Mouse (Mus musculus) heart, embryonic 10.5 days (tissue): ENCODE results near the gene 2610028H24Rik. TPM values are rescaled to one million over a fixed set of nuclear protein-coding genes. Genes with fewer than 3 reads are reported as not detected.
A peak's percentile ranks its signal among the peaks of the same experiment; 100 is the strongest.

ENCODE experiments used
- DNase-seq: peaks from one replicate; pipeline ENCODE4 v3.0.0-alpha.2; 2017; ENCODE audit warnings: low spot score
- H3K27ac ChIP-seq: fragments of 300-500 bp; sonication (generic); 2 replicates; pipeline ENCODE4 v1.5.1; 2016; ENCODE audit warnings: mild to moderate bottlenecking
- H3K27me3 ChIP-seq: fragments of 300-500 bp; sonication (generic); 2 replicates; pipeline ENCODE4 v1.6.1; 2016; ENCODE audit warnings: mild to moderate bottlenecking; ENCODE audit not compliant: poor library complexity, insufficient read depth, severe bottlenecking
- H3K36me3 ChIP-seq: fragments of 300-500 bp; sonication (generic); 2 replicates; pipeline ENCODE4 v1.6.1; 2016; ENCODE audit warnings: mild to moderate bottlenecking, moderate library complexity
- H3K4me1 ChIP-seq: fragments of 300-500 bp; sonication (generic); 2 replicates; pipeline ENCODE4 v1.6.1; 2016; ENCODE audit warnings: mild to moderate bottlenecking
- H3K4me3 ChIP-seq: fragments of 300-500 bp; sonication (generic); 2 replicates; pipeline ENCODE4 v1.5.1; 2016; ENCODE audit warnings: mild to moderate bottlenecking, moderate library complexity
- H3K9me3 ChIP-seq: fragments of 300-500 bp; sonication (generic); 2 replicates; pipeline ENCODE4 v1.6.1; 2016; ENCODE audit warnings: mild to moderate bottlenecking, moderate library complexity
- WGBS: fragments of 180-500 bp; shearing (Covaris S2); methylation state at CpG from one replicate; pipeline ENCODE4 v1.1.7; 2016; 5-methylcytosine and 5-hydroxymethylcytosine counted together
- polyA plus RNA-seq: library from polyadenylated mRNA; unstranded; fragments of >200 nt; fragmentation: Nextera tagmentation; extraction: Ambion mirVana; gene quantifications from 2 replicates; pipeline ENCODE4 v1.2.1, GENCODE M21; 2016

Gene 2610028H24Rik
- not detected in 2 replicates for polyA plus RNA-seq

DNA sequence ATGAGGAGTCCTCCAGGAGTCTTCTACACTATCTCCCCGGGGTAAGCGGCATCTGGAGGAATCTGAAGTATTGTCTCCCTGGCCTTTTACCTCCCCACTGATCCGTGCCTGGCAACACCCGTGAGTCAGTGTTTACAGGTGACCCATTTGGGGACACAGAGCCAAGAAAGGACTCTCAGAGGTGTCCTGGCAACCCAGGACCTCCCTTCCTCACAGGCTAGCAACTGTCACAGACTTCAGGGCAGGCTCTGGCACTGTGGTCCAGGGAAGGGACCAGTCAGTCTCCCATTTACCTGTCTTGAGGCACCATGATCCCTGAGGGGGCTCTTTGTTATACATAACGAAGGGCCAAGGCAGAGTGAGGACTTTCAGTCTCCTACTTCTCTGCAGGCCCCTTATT, at the start of gene 2610028H24Rik:
2610028H24Rik (plus strand) TSS at position 231 of the 400 bp plus-strand sequence.
- H3K9me3 ChIP-seq, result no peaks in the 10 kb centered on the region
- WGBS, result 64% methylated on average over 5 of the region's 5 CpGs
- no peak for DNase-seq
- no peak within 1 kb of the TSS for H3K4me3 ChIP-seq
- H3K36me3 ChIP-seq, result no peaks in the 10 kb centered on the region
- H3K27ac ChIP-seq, result no peak within 1 kb of the TSS
- H3K27me3 ChIP-seq, result no peaks in the 10 kb centered on the region
- H3K4me1 ChIP-seq, result peaks cover 1% of the 10 kb centered on the region; the same call in 1 of the 2 replicates

- 90% methylated on average over 10 of the region's 10 CpGs for WGBS
- Histone ChIP-seq H3K4me1 (no peaks in the 10 kb centered on the region), H3K4me3 (no peak overlapping the region), H3K27ac (no peak overlapping the region), H3K36me3 (peaks cover 89% of the 10 kb centered on the region), H3K27me3 (no peaks in the 10 kb centered on the region), H3K9me3 (no peaks in the 10 kb centered on the region)
- DNase-seq, result no peak
These were observed 40.4 kb upstream of the 2610028H24Rik start for GRCm38 (mm10) chr10:76408520-76408919.

DNA sequence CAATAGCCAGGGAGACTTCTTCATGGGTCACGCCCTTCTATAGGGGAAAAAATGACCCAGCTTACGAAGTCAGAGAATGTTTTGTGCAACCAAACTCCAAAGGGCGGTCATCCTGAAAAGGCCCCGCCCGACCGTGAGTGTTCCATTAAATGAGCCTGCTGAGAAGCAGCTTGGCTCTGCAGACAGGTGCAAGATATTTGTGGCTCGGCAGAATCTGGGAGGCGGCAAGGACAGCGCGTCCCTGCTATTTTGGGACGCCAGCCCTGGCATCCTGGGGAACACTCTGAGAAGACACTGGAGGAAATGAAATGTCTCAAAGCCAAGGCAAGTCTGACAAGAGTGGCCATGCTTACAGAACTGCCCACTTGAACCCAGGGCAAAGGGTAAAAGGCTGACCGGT, 32.1 kb upstream of the 2610028H24Rik start:
- H3K27ac ChIP-seq, result peak overlapping the region; percentile 2; the same call in 1 of the 2 replicates
- peaks cover 91% of the 10 kb centered on the region for H3K36me3 ChIP-seq
- no peak for DNase-seq
- 71% methylated on average over 12 of the region's 12 CpGs for WGBS
- H3K4me3 ChIP-seq, result no peak overlapping the region
- H3K4me1 ChIP-seq, result 0 out of 2 replicates have a peak, but pooled peaks cover 7% of the 10 kb centered on the region
- no peaks in the 10 kb centered on the region for H3K9me3 ChIP-seq
- H3K27me3 ChIP-seq, result no peaks in the 10 kb centered on the region

GRCm38 (mm10) chr10:76425674-76426073, 23.2 kb upstream of the 2610028H24Rik start:
- H3K27me3 ChIP-seq, result no peaks in the 10 kb centered on the region
- no peak for DNase-seq
- H3K27ac ChIP-seq, result no peak overlapping the region
- H3K9me3 ChIP-seq, result no peaks in the 10 kb centered on the region
- H3K4me3 ChIP-seq, result no peak overlapping the region
- H3K36me3 ChIP-seq, result peaks cover 97% of the 10 kb centered on the region
- no peaks in the 10 kb centered on the region for H3K4me1 ChIP-seq
- WGBS, result 93% methylated on average over 7 of the region's 7 CpGs

DNA sequence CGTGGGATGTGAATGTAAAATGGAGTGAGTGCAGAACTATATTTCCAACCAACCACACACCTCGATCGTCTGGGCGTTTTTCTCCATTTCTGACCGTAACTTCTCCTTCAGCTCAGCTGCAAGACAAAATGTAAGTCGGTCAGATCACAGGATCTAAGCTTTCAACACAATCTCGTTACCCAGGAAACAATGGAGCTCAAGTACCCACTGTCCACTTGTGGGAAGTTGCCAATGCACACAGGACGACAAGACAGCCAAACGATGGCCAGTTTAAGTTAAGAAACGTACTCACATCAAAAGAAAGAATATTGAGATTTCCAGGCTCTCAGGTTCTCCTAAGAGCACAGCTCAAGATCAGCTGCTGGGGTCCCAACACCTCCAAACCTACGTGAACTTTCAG, 15.0 kb upstream of the 2610028H24Rik start:
- no peak overlapping the region for H3K27ac ChIP-seq
- DNase-seq, result no peak

DNA sequence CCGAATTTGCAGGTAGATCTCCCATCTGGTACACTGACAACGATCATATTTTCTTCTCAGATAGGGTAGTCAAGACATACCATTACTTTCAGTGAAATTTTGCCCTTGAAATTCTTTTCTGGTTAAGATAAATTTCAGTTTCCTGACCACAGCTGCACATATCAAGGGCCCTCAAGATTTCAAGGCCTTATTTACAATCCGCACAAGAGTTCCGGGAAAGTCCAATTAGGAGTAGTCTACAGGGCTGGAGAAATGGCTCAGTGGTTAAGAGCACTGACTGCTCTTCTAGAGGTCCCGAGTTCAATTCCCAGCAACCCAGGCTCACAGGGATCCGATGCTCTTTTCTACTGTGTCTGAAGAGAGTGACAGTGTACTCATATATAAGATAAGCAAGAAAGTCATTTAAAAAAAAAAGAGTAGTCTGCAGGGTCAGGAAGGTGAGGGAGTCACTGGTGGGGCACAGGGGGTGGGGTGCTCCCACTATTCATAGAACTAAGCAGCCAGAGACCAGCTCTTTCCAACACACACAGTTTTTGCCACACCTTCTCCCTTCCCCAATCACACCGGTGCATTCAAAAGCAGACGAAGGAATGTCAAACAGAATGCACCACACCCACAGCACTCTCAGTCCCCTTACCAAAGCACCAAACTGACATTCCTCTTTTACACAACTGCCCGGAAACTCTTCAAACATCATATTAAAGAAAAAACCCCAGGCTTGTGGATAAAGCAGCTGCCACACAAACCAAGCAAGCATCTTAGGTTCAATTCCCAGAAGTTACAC, 9.6 kb upstream of the 2610028H24Rik start:
- Histone ChIP-seq H3K27ac (no peak overlapping the region), H3K27me3 (no peaks in the 10 kb centered on the region), H3K4me1 (peaks cover 21% of the 10 kb centered on the region), H3K9me3 (no peaks in the 10 kb centered on the region), H3K36me3 (peaks cover 60% of the 10 kb centered on the region), H3K4me3 (no peak overlapping the region)
- DNase-seq, result no peak
- 88% methylated on average over 9 of the region's 9 CpGs for whole genome bisulfite sequencing

More for the DNA sequence above, 15.0 kb upstream of the 2610028H24Rik start:
- Histone ChIP-seq H3K9me3 (no peaks in the 10 kb centered on the region), H3K27me3 (no peaks in the 10 kb centered on the region), H3K36me3 (peaks cover 98% of the 10 kb centered on the region), H3K4me3 (no peak overlapping the region), H3K4me1 (no peaks in the 10 kb centered on the region)
- WGBS, result 89% methylated on average over 11 of the region's 11 CpGs

- peak within 1 kb of the TSS; percentile 91 for H3K4me3 ChIP-seq
- H3K36me3 ChIP-seq, result peaks cover 50% of the 10 kb centered on the region
These were observed 8.6 kb upstream of the 2610028H24Rik start, which contains the start of gene AC141477.1 for GRCm38 (mm10) chr10:76440281-76440680. Gene AC141477.1, minus strand, starts transcription at chr10:76440444.

GRCm38 (mm10) chr10:76442178-76443088, 6.4 kb upstream of the 2610028H24Rik start, which contains the start of gene Pcnt:
Gene Pcnt, minus strand, starts transcription at chr10:76442786.
- H3K4me3 ChIP-seq, result peak within 1 kb of the TSS; percentile 91
- peak within 1 kb of the TSS; percentile 94 for H3K27ac ChIP-seq
- H3K4me1 ChIP-seq, result peaks cover 21% of the 10 kb centered on the region
- DNase-seq, result peak; percentile 99
- WGBS, result under 1% methylated on average over 78 of the region's 78 CpGs
- no peaks in the 10 kb centered on the region for H3K27me3 ChIP-seq
- peaks cover 29% of the 10 kb centered on the region for H3K36me3 ChIP-seq
- no peaks in the 10 kb centered on the region for H3K9me3 ChIP-seq

More at GRCm38 (mm10) chr10:76440281-76440680, 8.6 kb upstream of the 2610028H24Rik start, which contains the start of gene AC141477.1:
- no peak for DNase-seq
- H3K27ac ChIP-seq, result no peak within 1 kb of the TSS
- no peaks in the 10 kb centered on the region for H3K9me3 ChIP-seq
- H3K27me3 ChIP-seq, result no peaks in the 10 kb centered on the region
- peaks cover 21% of the 10 kb centered on the region for H3K4me1 ChIP-seq
- 94% methylated on average over 17 of the region's 17 CpGs for WGBS

DNA sequence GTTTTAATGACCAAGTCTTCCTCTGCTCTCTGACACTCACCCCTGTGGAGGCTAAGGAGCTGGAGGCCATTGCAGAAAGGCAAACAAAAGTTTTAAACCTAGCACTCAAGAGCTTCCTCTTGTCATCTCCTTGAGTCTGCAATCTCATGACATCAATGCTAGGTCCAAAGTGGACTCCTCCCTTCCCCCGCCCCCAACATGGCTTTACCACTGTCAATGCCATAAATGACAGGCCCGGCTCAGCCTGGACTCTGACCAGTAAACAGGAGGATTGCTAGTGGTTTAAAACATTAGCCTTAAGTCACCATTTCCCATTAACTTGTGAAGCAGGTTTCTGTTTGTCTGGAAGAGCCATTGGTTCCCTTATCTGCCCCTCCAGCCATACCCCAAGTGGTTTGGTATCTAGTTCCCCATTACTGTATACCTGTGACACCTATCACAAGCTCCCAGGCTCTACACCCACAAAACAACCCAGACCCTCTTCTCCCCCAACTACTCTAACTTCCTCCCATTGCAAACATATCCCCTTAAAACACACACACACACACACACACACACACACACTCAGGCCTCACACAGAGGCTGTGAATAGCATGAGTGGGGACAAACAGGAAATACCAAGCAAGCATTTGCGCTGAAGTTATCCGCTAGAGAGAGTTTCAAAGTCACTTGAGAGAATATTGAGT, 2.7 kb upstream of the 2610028H24Rik start:
- WGBS, result 69% methylated on average over 4 of the region's 4 CpGs
- DNase-seq, result no peak
- Histone ChIP-seq H3K27ac (0 out of 2 replicates have a peak overlapping the region, but pooled peaks have one; percentile 16), H3K4me3 (no peak overlapping the region), H3K27me3 (no peaks in the 10 kb centered on the region), H3K4me1 (peaks cover 17% of the 10 kb centered on the region), H3K36me3 (no peaks in the 10 kb centered on the region), H3K9me3 (no peaks in the 10 kb centered on the region)

DNA sequence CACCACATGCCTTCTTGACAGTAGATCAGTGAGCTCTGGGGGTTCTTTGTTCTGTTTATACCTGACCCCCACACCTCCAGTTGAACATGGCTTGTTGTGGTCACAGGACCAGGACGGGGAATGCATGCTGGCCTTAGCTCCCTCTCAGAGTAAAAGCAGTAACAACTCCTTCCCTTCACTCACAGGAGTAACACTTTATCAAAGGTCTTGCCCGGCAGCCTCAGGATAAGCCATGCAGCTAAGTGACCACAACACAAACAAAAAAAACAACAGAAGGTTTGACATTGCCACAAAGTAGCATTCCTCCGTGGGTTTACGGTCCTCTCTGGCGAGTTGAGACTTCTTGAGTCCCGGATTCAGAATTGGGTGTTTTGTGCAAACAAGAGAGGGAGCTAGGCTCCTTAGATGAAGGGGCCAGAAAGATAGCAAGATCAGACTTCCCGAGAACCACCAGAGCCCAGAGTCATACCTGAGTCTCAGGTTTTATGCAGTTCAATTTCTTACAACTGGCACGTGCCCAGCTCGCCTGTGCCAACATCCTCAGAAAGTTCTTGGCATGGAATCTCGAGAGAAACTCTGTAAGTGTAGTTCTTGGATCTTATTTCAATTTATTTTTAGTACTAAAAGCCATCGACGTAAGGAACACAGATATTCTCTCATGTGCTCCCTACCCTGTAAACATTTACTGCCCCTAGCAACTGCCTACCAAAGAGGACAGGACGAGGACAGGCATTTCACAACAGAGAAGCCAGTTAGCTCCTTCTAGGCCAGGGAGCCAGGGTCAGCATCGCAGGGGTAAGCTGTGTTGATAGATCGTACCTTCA, 1.3 kb upstream of the 2610028H24Rik start:
- Histone ChIP-seq H3K27ac (no peak overlapping the region), H3K4me3 (no peak overlapping the region), H3K27me3 (no peaks in the 10 kb centered on the region), H3K9me3 (no peaks in the 10 kb centered on the region), H3K4me1 (peaks cover 10% of the 10 kb centered on the region; the same call in 1 of the 2 replicates), H3K36me3 (no peaks in the 10 kb centered on the region)
- no peak for DNase-seq
- WGBS, result 75% methylated on average over 15 of the region's 15 CpGs

- peaks cover 11% of the 10 kb centered on the region for H3K9me3 ChIP-seq
- 51% methylated on average over 5 of the region's 5 CpGs for WGBS
- H3K27me3 ChIP-seq, result no peaks in the 10 kb centered on the region
- H3K36me3 ChIP-seq, result 0 out of 2 replicates have a peak, but pooled peaks cover 5% of the 10 kb centered on the region
- no peaks in the 10 kb centered on the region for H3K4me1 ChIP-seq
- no peak overlapping the region for H3K4me3 ChIP-seq
- H3K27ac ChIP-seq, result no peak overlapping the region
- DNase-seq, result no peak
These were observed 6.4 kb downstream of the 2610028H24Rik start for GRCm38 (mm10) chr10:76455289-76455688.
